ENCODE assay signal across 9 mouse cellular contexts in genomic region chr17:15831810-15832209, GRCm38 (mm10). TPM values are rescaled to one million over a fixed set of nuclear protein-coding genes. Genes with fewer than 3 reads are reported as not detected.
DNase-seq lines count a peak whose midpoint lies in the region; ATAC-seq and TF ChIP-seq lines count a peak whose summit lies in the region.
"Had no signal": no experiment of that assay in that cellular context is flagged by ENCODE, and none has a peak within 500 bp of the region (broad histone marks: within the 10 kb centered on the region; RNA-seq: fewer than 3 reads in every experiment).

No protein-coding gene starts in this region.

- peak in 2 of 3 experiments; percentile 8 to 32; a peak in 1 of 6 replicates for TF ChIP-seq CTCF in MEL (IDR thresholded peaks at IDR 0.05 in 2 of 3, conservative IDR thresholded peaks at IDR 0.05 in 1 of 3; ENCODE audit: control insufficient read depth in 1 of 3, insufficient read depth in 1 of 3, low read depth in 2 of 3, low read length in 3 of 3, poor library complexity in 1 of 3, severe bottlenecking in 1 of 3)
- TF ChIP-seq CTCF in hindbrain, postnatal 0 days (IDR thresholded peaks at IDR 0.05; ENCODE audit: low read depth), result peak; percentile 72

- no peaks in the 10 kb centered on the region for H3K36me3 ChIP-seq in hindbrain, embryonic 10.5 days
- no peaks in the 10 kb centered on the region for H3K36me3 ChIP-seq in hindbrain, embryonic 16.5 days (ENCODE audit: control insufficient read depth, insufficient read depth, low read length)
- H3K36me3 ChIP-seq in MEL (ENCODE audit: control insufficient read depth in 1 of 2, insufficient read depth in 2 of 2, low read length in 2 of 2), result no peaks in the 10 kb centered on the region
- H3K36me3 ChIP-seq in hindbrain, postnatal 0 days (ENCODE audit: insufficient read depth, low read length), result no peaks in the 10 kb centered on the region
- H3K36me3 ChIP-seq: limb, embryonic 12.5 days had no signal

- H3K79me2 ChIP-seq in MEL (ENCODE audit: control insufficient read depth, insufficient read depth, low read length, poor library complexity), result no peaks in the 10 kb centered on the region

- H3K4me3 ChIP-seq in hindbrain, embryonic 10.5 days, result no peak overlapping the region
- H3K4me3 ChIP-seq in hindbrain, embryonic 16.5 days (ENCODE audit: low read length), result no peak overlapping the region
- no peak overlapping the region for H3K4me3 ChIP-seq in MEL (ENCODE audit: control insufficient read depth in 1 of 2, insufficient read depth in 1 of 2, low read depth in 2 of 2, low read length in 2 of 2)
- H3K4me3 ChIP-seq in hindbrain, postnatal 0 days (ENCODE audit: low read length), result no peak overlapping the region

- H3K4me1 ChIP-seq in hindbrain, embryonic 10.5 days (replicated peaks), result peaks cover 37% of the 10 kb centered on the region
- H3K4me1 ChIP-seq in hindbrain, embryonic 16.5 days (ENCODE audit: control insufficient read depth, insufficient read depth, low read depth, low read length), result peaks cover 8% of the 10 kb centered on the region
- H3K4me1 ChIP-seq in MEL (ENCODE audit: control insufficient read depth in 1 of 2, insufficient read depth in 2 of 2, low read length in 2 of 2), result no peaks in the 10 kb centered on the region
- H3K4me1 ChIP-seq in hindbrain, postnatal 0 days (ENCODE audit: insufficient read depth, low read length), result peaks cover 4% of the 10 kb centered on the region; the same call in 1 of the 2 replicates

- no peak overlapping the region for H3K9ac ChIP-seq in hindbrain, embryonic 16.5 days (ENCODE audit: low read depth, low read length)
- no peak overlapping the region for H3K9ac ChIP-seq in MEL (ENCODE audit: control insufficient read depth, low read depth, low read length, poor library complexity, severe bottlenecking)
- no peak overlapping the region for H3K9ac ChIP-seq in hindbrain, postnatal 0 days (replicated peaks; ENCODE audit: low read length)

- 13% methylated on average over 8 of the region's 8 CpGs for WGBS in hindbrain, embryonic 10.5 days
- WGBS in hindbrain, embryonic 16.5 days, result 18% methylated on average over 8 of the region's 8 CpGs
- 17% methylated on average over 8 of the region's 8 CpGs for WGBS in hindbrain, postnatal 0 days

- peak; percentile 45 for DNase-seq in hindbrain, embryonic 10.5 days (ENCODE audit: low spot score)
- DNase-seq in A20 (ENCODE audit: low read depth, low spot score) (peak; percentile 49), MEL (ENCODE audit: low read depth, low spot score) (peak; percentile 22)
- peak; percentile 73 for DNase-seq in hindbrain, postnatal 0 days (ENCODE audit: low spot score)
- DNase-seq in retina, embryonic 14.5 days (ENCODE audit: low spot score), result peak; percentile 79
- DNase-seq in frontal cortex, postnatal 25 days (ENCODE audit: low spot score in 2 of 2), result no peak
- no peak for DNase-seq in right cerebral cortex, postnatal 25 days

- peak; percentile 13 for TF ChIP-seq RAD21 in MEL (IDR thresholded peaks at IDR 0.05; ENCODE audit: low read depth, low read length)

- no peak overlapping the region for H3K4me2 ChIP-seq in hindbrain, embryonic 16.5 days (ENCODE audit: low read length)
- no peak overlapping the region for H3K4me2 ChIP-seq in hindbrain, postnatal 0 days (ENCODE audit: low read depth, low read length)

- peaks cover 8% of the 10 kb centered on the region; the same call in 1 of the 2 replicates for H3K27me3 ChIP-seq in hindbrain, embryonic 10.5 days (ENCODE audit: insufficient read depth, poor library complexity, severe bottlenecking)
- H3K27me3 ChIP-seq in hindbrain, embryonic 16.5 days (replicated peaks; ENCODE audit: control insufficient read depth, insufficient read depth, low read length), result no peaks in the 10 kb centered on the region
- no peaks in the 10 kb centered on the region; a peak in 1 of 4 replicates for H3K27me3 ChIP-seq in MEL (ENCODE audit: control insufficient read depth in 1 of 2, insufficient read depth in 2 of 2, low read length in 2 of 2)
- H3K27me3 ChIP-seq in hindbrain, postnatal 0 days (ENCODE audit: insufficient read depth, low read length), result no peaks in the 10 kb centered on the region

- ATAC-seq in hindbrain, embryonic 16.5 days, result no peak
- ATAC-seq in hindbrain, postnatal 0 days, result no peak

- no peak for TF ChIP-seq POLR2A in MEL (IDR thresholded peaks at IDR 0.05; ENCODE audit: control insufficient read depth in 1 of 2, insufficient read depth in 1 of 2, low read depth in 1 of 2, low read length in 2 of 2, poor library complexity in 1 of 2)

- no peaks in the 10 kb centered on the region for H3K9me3 ChIP-seq in hindbrain, embryonic 10.5 days
- no peaks in the 10 kb centered on the region for H3K9me3 ChIP-seq in hindbrain, embryonic 16.5 days (ENCODE audit: control insufficient read depth, low read length)
- H3K9me3 ChIP-seq in MEL (replicated peaks; ENCODE audit: insufficient read depth, low read length), result no peaks in the 10 kb centered on the region
- H3K9me3 ChIP-seq in hindbrain, postnatal 0 days (ENCODE audit: low read length), result no peaks in the 10 kb centered on the region
- H3K9me3 ChIP-seq: limb, embryonic 12.5 days had no signal

- no peak for TF ChIP-seq EP300 in MEL (IDR thresholded peaks at IDR 0.05; ENCODE audit: low read depth in 1 of 2, low read length in 2 of 2)

- no peak overlapping the region for H3K27ac ChIP-seq in hindbrain, embryonic 10.5 days
- no peak overlapping the region for H3K27ac ChIP-seq in hindbrain, embryonic 16.5 days (ENCODE audit: low read depth, low read length)
- H3K27ac ChIP-seq in MEL (ENCODE audit: control insufficient read depth, low read depth, low read length), result no peak overlapping the region
- no peak overlapping the region for H3K27ac ChIP-seq in hindbrain, postnatal 0 days

TF ChIP-seq in MEL, 35 proteins besides CTCF, POLR2A, EP300 and RAD21:
- TF ChIP-seq TBP (IDR thresholded peaks at IDR 0.05; ENCODE audit: low read depth, low read length), result no peak
- no peak for TF ChIP-seq GABPA (IDR thresholded peaks at IDR 0.05; ENCODE audit: low read depth, low read length)
- TF ChIP-seq MAX (IDR thresholded peaks at IDR 0.05; ENCODE audit: low read length), result no peak
- TF ChIP-seq UBTF (IDR thresholded peaks at IDR 0.05; ENCODE audit: borderline replicate concordance, insufficient read depth, low read depth, low read length), result no peak
- TF ChIP-seq USF2 (IDR thresholded peaks at IDR 0.05; ENCODE audit: borderline replicate concordance in 1 of 2, insufficient read depth in 1 of 2, low read depth in 1 of 2, low read length in 2 of 2), result no peak
- no peak for TF ChIP-seq HCFC1 (IDR thresholded peaks at IDR 0.05; ENCODE audit: low read depth, low read length)
- TF ChIP-seq MXI1 (IDR thresholded peaks at IDR 0.05; ENCODE audit: low read depth, low read length), result no peak
- TF ChIP-seq RCOR1 (IDR thresholded peaks at IDR 0.05; ENCODE audit: low read depth, low read length), result no peak
- no peak for TF ChIP-seq JUND (IDR thresholded peaks at IDR 0.05; ENCODE audit: low read depth, low read length)
- TF ChIP-seq ZKSCAN1 (IDR thresholded peaks at IDR 0.05; ENCODE audit: low read depth, low read length), result no peak
- no peak for TF ChIP-seq MAZ (IDR thresholded peaks at IDR 0.05; ENCODE audit: low read depth, low read length)
- TF ChIP-seq USF1 (IDR thresholded peaks at IDR 0.05; ENCODE audit: low read depth, low read length), result no peak
- no peak for TF ChIP-seq MYC (IDR thresholded peaks at IDR 0.05; ENCODE audit: low read depth, low read length)
- TF ChIP-seq MEF2A (IDR thresholded peaks at IDR 0.05; ENCODE audit: extremely low read depth, insufficient replicate concordance, low read depth, low read length, poor library complexity, severe bottlenecking), result no peak
- TF ChIP-seq TCF12 (IDR thresholded peaks at IDR 0.05; ENCODE audit: low read depth, low read length), result no peak
- TF ChIP-seq NELFE (IDR thresholded peaks at IDR 0.05; ENCODE audit: low read depth, low read length), result no peak
- no peak for TF ChIP-seq ELF1 (IDR thresholded peaks at IDR 0.05; ENCODE audit: low read depth, low read length)
- TF ChIP-seq GATA1 (IDR thresholded peaks at IDR 0.05; ENCODE audit: low read depth, low read length), result no peak
TF ChIP-seq in MEL: peak in this region for 0.

RNA-seq across cellular contexts. Expression of gene Rgmb, which starts 1.0 kb away (rescaled TPM):
- polyA plus RNA-seq in hindbrain, embryonic 10.5 days (2016; fragmentation: Nextera tagmentation; extraction: Ambion mirVana), result 29.3 and 75.7 TPM in 2 replicates
- polyA plus RNA-seq in hindbrain, embryonic 16.5 days (2015; fragmentation: Nextera tagmentation; extraction: Ambion mirVana), result 50.8 and 58.5 TPM in 2 replicates
- total RNA-seq in MEL (2012; rRNA removed), result not detected in 2 replicates
- polyA plus RNA-seq in MEL (2012; ENCODE audit: insufficient read depth in 1 of 2, insufficient read length in 2 of 2, low read depth in 1 of 2, low replicate concordance in 2 of 2, missing spikeins in 1 of 2), result not detected
- total RNA-seq in hindbrain, postnatal 0 days (2014; rRNA removed), result 131 and 145 TPM in 2 replicates
- polyA plus RNA-seq in hindbrain, postnatal 0 days (2015; fragmentation: Nextera tagmentation; extraction: Ambion mirVana), result 50.6 and 52.8 TPM in 2 replicates

Comparison
In these comparisons a context has a peak if more than half of its experiments do, and no peak if none do; other contexts are left out.
1. DNase-seq: peak in hindbrain, embryonic 10.5 days (single experiment), A20 (single experiment), MEL (single experiment), hindbrain, postnatal 0 days (single experiment) and retina, embryonic 14.5 days (single experiment); none in frontal cortex, postnatal 25 days (0 of 2) and right cerebral cortex, postnatal 25 days (single experiment).
2. RNA of gene Rgmb, which starts 1.0 kb away (polyA plus RNA-seq): 29.3 to 75.7 TPM in hindbrain, embryonic 10.5 days, 50.6 to 52.8 TPM in hindbrain, postnatal 0 days and 50.8 to 58.5 TPM in hindbrain, embryonic 16.5 days; not detected in MEL; every median in the first group is over 10 times any median in the second.